Mouse (Mus musculus) G1E (cell line): ENCODE data around the gene Mapkapk3. TPM values are rescaled to one million over a fixed set of nuclear protein-coding genes. Genes with fewer than 3 reads are reported as not detected.

Experiments
- ATAC-seq: 2 replicates; pipeline ENCODE4 v1.8.0; 2016; ENCODE audit warnings: mild to moderate bottlenecking; ENCODE audit not compliant: insufficient number of reproducible peaks, poor library complexity, low FRiP score, severe bottlenecking; ENCODE audit errors: extremely low read depth
- DNase-seq: peaks from one replicate; pipeline ENCODE4 v3.0.0; 2012; ENCODE audit warnings: low spot score
- H3K27me3 ChIP-seq: 2 replicates; pipeline ENCODE4 v1.6.1; 2012; ENCODE audit warnings: mild to moderate bottlenecking, low read length, inconsistent platforms; ENCODE audit not compliant: insufficient read depth
- H3K36me3 ChIP-seq: replicated peaks from 2 replicates; pipeline ENCODE3; 2012; ENCODE audit warnings: mild to moderate bottlenecking, inconsistent platforms
- H3K4me1 ChIP-seq: 2 replicates; pipeline ENCODE4 v1.6.1; 2012; ENCODE audit warnings: low read depth, low read length, inconsistent platforms, mixed read lengths; ENCODE audit not compliant: insufficient read depth
- H3K4me3 ChIP-seq: 2 replicates; pipeline ENCODE4 v1.5.1; 2012; ENCODE audit warnings: low read depth, mild to moderate bottlenecking, inconsistent platforms, low read length, moderate library complexity, mixed read lengths
- H3K9me3 ChIP-seq: replicated peaks from 2 replicates; pipeline ENCODE4 v1.6.1; 2012; ENCODE audit warnings: inconsistent platforms
- CTCF ChIP-seq: IDR thresholded peaks from 2 replicates; pipeline ENCODE4 v1.5.1; 2012; ENCODE audit warnings: low read depth, low read length, inconsistent platforms, mixed read lengths
- GATA1 ChIP-seq: IDR thresholded peaks from 2 replicates; pipeline ENCODE4 v1.6.1; 2012; ENCODE audit warnings: borderline replicate concordance, low read length, inconsistent platforms, mixed read lengths
- GATA2 ChIP-seq: IDR thresholded peaks from 2 replicates; pipeline ENCODE4 v1.6.1; 2012; ENCODE audit warnings: low read depth, low read length, inconsistent platforms, borderline replicate concordance
- POLR2AphosphoS5 ChIP-seq: IDR thresholded peaks from 2 replicates; pipeline ENCODE4 v1.6.1; 2012; ENCODE audit warnings: low read depth, low read length, inconsistent platforms; ENCODE audit not compliant: insufficient replicate concordance
- TAL1 ChIP-seq: conservative IDR thresholded peaks from 2 replicates; pipeline ENCODE4 v1.6.1; 2012; ENCODE audit warnings: low read depth, low read length, inconsistent platforms, mixed read lengths
- polyA plus RNA-seq: library from polyadenylated mRNA; stranded (reverse); fragments of >175 nt; gene quantifications from 2 replicates; pipeline ENCODE4 v1.2.3, GENCODE M21; 2012
- total RNA-seq, 2 experiments: library from RNA; stranded (forward) in 1 of 2; stranded (reverse) in 1 of 2; fragments of 200-1000 nt in 1 of 2; fragments of >200 nt in 1 of 2; fragmentation: Nextera tagmentation in 1 of 2; gene quantifications; 2 replicates each; pipeline ENCODE4 v1.2.3; 2014 to 2017

Gene Mapkapk3
- total and polyA plus RNA-seq, 3 experiments, result 41.5 to 99.8 (median 60.1) TPM

- DNase-seq (no peak), ATAC-seq (no peak)
- H3K36me3 ChIP-seq, result peaks cover 88% of the 10 kb centered on the region
- H3K4me3 ChIP-seq, result no peak overlapping the region
- H3K27me3 ChIP-seq, result no peaks in the 10 kb centered on the region
- no peaks in the 10 kb centered on the region for H3K9me3 ChIP-seq
- peaks cover 71% of the 10 kb centered on the region for H3K4me1 ChIP-seq
- TF ChIP-seq GATA1, result no peak
- no peak for TF ChIP-seq CTCF
- TF ChIP-seq POLR2AphosphoS5, result no peak
- TF ChIP-seq GATA2, result no peak
- TF ChIP-seq TAL1, result no peak
These were observed 27.3 kb downstream of the Mapkapk3 start for GRCm38 (mm10) chr9:107262375-107262774.

- Histone ChIP-seq H3K36me3 (peaks cover 94% of the 10 kb centered on the region), H3K27me3 (no peaks in the 10 kb centered on the region), H3K4me1 (peaks cover 67% of the 10 kb centered on the region), H3K9me3 (no peaks in the 10 kb centered on the region), H3K4me3 (no peak overlapping the region; the same call in 1 of the 2 replicates)
- ATAC-seq, result peak; percentile 36; the same call in 1 of the 2 replicates
- DNase-seq, result no peak
- no peak for TF ChIP-seq TAL1
- TF ChIP-seq GATA1, result no peak
- TF ChIP-seq POLR2AphosphoS5, result no peak
- TF ChIP-seq CTCF, result no peak
- TF ChIP-seq GATA2, result no peak
These were observed 27.9 kb downstream of the Mapkapk3 start for GRCm38 (mm10) chr9:107261792-107262191.

- TF ChIP-seq GATA2 (no peak), GATA1 (no peak), TAL1 (no peak), CTCF (no peak), POLR2AphosphoS5 (no peak)
- no peaks in the 10 kb centered on the region for H3K9me3 ChIP-seq
- no peak for DNase-seq
- H3K27me3 ChIP-seq, result no peaks in the 10 kb centered on the region
- no peak overlapping the region for H3K4me3 ChIP-seq
- peaks cover 97% of the 10 kb centered on the region for H3K36me3 ChIP-seq
- peak; percentile 62 for ATAC-seq
- H3K4me1 ChIP-seq, result peaks cover 61% of the 10 kb centered on the region
These were observed 28.8 kb downstream of the Mapkapk3 start for GRCm38 (mm10) chr9:107260836-107261235.

GRCm38 (mm10) chr9:107260429-107260828 is 29.2 kb downstream of the Mapkapk3 start:
- Histone ChIP-seq H3K36me3 (peaks cover 97% of the 10 kb centered on the region), H3K4me1 (peaks cover 57% of the 10 kb centered on the region), H3K27me3 (no peaks in the 10 kb centered on the region), H3K9me3 (no peaks in the 10 kb centered on the region), H3K4me3 (no peak overlapping the region)
- DNase-seq (no peak), ATAC-seq (no peak)
- TF ChIP-seq GATA1 (no peak), GATA2 (no peak), CTCF (no peak), TAL1 (no peak), POLR2AphosphoS5 (no peak)

- no peaks in the 10 kb centered on the region for H3K9me3 ChIP-seq
- H3K4me3 ChIP-seq, result no peak overlapping the region
- peaks cover 50% of the 10 kb centered on the region for H3K4me1 ChIP-seq
- H3K36me3 ChIP-seq, result peaks cover 100% of the 10 kb centered on the region
- ATAC-seq (no peak), DNase-seq (no peak)
- TF ChIP-seq GATA1, result no peak
- no peak for TF ChIP-seq TAL1
- no peak for TF ChIP-seq CTCF
- no peak for TF ChIP-seq GATA2
- no peak for TF ChIP-seq POLR2AphosphoS5
- H3K27me3 ChIP-seq, result no peaks in the 10 kb centered on the region
These were observed 30.1 kb downstream of the Mapkapk3 start for GRCm38 (mm10) chr9:107259571-107259970.

- no peak for DNase-seq
- TF ChIP-seq TAL1 (no peak), POLR2AphosphoS5 (no peak), GATA2 (no peak), GATA1 (no peak), CTCF (no peak)
- H3K27me3 ChIP-seq, result peaks cover 6% of the 10 kb centered on the region
- H3K4me3 ChIP-seq, result no peak overlapping the region
- no peak for ATAC-seq
- peaks cover 26% of the 10 kb centered on the region for H3K4me1 ChIP-seq
- no peaks in the 10 kb centered on the region for H3K9me3 ChIP-seq
- H3K36me3 ChIP-seq, result peaks cover 72% of the 10 kb centered on the region
These were observed 34.1 kb downstream of the Mapkapk3 start for GRCm38 (mm10) chr9:107255596-107255995.
